Mouse (Mus musculus) urinary bladder, adult 18-20 months (tissue): Measurements from ENCODE around the gene Tmem176b.
"Not testable (repeated sequence)": the region's sequence is repeated elsewhere in the genome, so short reads cannot be mapped to it uniquely, and the experiment has no call there.

ENCODE experiments used
- DNase-seq, 2 experiments: peaks; one replicate each; pipeline ENCODE4 v3.0.0; 2022; ENCODE audit warnings: low spot score in 2 of 2, mixed read lengths in 2 of 2

Tmem176b gene

DNA sequence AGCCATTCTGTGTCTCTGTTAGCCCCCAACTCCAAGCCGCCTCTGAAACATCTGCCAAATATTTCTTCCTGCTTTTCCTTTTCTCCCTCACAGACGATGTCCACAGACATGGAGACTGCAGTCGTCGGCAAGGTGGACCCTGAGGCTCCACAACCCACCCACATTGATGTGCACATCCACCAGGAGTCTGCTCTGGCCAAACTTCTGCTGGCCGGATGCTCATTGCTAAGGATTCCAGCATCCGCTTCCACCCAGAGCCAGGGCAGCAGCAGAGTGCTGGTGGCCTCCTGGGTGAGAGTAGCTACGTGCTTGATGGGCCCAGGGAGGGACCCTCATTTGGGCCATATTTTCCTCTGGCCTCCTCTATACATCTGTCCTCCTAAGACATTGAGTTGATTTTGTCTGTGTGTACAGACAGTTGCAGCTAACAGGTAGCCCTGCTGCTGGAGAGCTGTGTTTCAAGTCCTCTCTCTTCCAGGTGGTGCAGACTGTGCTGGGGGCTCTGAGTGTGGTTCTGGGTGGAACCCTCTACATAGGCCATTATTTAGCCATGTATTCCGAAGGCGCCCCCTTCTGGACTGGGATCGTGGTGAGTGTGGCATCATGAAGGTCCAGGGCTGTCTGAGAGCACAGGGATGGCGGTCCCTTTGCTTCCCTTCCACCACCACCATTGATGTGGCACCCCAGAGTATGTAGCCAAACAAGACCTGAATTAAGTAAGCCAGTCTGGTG, 981 bp upstream of the Tmem176b start:
- DNase-seq = no peak

DNA sequence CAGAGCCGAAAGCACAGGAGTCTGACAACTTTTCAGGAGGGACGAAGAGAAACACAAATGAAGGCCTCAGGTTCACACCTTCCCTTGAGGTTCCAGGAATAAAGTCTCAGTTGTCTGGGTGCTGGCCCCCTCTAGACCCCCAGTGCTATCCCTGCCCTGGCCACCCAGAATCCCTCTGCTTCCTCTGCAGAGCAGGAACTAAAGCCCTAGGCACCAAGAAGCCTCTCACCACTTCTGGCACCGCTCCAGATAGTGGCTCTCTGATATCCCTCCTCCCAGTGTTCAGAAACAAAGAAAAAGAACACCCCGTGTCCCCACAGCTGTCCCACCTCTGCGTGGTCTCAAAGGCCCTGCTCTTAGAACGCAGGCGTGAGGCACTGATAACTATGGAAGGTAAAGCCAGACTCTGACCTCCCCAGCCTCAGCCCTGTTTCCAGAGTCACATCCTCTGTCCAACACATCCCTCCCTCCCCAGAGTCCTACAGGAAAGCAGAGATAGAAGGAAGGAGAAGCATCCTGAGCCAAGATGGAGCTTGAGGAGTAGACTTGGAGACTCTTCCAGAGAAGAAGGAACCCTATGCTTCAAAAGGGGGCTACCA, 826 bp downstream of the Tmem176b start, which contains the start of gene Tmem176a:
Gene Tmem176a, plus strand, starts transcription at position 549 of the 599 bp plus-strand sequence.
- peak in 1 of 2 experiments; percentile 20 for DNase-seq

DNA sequence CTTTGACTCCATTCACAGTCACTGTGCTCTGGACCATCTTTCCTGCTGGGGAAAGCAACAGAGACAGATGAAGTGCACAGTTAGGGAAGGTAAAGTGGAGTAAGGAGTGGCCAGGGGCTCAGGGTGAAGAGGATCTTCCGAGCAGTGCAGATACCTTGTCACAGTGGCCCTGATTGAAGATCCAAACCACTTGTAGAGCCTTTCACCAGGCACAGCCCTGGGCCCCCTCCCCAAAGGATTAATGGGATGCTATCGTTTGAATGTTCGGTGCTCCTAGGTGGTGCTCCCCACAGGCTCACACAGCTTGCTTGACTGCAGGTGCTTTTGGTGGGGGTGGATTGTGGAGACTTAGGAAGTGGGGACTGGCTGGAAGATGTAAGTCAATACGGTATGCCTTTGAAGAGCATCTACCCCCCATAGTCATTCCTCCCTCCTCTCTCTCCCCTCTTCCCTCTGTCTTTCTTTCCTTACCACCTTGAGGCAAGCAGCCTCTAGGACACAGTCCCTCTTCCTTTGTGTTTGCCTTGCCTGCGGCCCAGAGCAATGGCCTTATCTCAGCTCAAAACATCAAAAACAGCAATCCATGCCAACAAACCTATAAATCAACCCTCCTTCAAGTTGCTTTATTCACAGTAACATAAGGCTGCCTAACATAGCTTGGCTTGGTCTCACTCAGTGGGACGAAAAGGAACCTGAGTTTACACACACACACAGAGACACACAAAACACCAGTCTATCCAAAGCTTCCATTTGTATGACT, 2.8 kb downstream of the Tmem176b start:
- no peak for DNase-seq

DNA sequence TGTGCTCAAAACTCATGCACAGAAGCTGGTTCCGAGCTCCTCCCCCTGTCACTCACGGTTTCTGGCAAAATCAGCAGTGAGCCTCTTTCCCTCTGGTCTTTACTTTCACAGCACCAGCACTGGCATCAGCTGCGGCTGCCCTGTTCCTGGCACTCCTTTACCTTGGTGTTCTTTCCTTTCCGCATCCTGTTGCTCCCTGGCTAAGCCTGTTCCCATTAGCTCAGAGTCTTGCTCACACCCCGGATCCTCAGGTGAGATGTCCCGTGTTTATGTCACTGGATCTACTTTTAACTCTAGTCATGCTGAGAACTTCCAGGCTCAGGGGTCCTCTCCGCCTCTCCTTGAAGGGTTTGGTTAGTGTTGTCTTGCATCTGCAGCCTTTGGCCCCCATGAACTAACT, 3.8 kb downstream of the Tmem176b start:
- no peak for DNase-seq

DNA sequence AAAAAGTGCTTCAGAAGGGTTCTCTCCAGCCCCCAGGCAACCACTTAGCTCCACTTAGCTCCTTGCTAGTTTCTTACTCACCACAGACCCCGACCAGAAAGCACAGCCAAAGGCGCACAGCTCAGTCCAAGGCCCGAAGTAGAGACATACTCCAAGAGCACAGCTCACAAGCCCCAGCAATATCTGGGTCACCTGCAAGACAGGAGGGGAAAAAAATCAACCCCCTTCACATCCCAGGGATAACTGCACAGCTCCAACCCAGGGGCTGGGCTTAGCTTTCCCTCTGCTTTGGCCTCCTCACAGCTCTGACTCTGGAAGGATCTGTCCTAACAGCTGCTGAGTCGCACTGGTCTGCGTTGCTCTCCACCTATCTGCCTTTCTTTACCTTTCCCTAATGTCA, 5.2 kb downstream of the Tmem176b start:
- DNase-seq = no peak

DNA sequence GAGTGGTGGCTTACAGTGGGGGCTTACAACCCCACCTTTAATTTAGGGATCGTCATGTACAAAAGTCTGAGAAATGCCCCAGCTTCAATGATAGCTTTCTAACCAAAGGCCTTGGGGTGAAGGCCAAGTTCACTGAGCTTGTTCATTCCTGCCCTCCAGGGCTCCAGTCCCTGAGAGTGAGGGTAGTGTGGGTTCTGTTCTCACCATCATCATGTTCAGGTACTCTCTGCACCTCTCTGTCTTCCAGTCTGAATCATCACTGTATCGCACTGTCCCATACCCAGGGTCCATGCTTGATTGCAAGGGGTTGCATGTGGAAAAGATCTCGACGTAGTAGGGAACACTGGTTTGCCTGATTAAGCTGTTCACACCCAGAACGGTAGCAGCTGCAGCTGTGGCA, 6.1 kb downstream of the Tmem176b start:
- no peak for DNase-seq

DNA sequence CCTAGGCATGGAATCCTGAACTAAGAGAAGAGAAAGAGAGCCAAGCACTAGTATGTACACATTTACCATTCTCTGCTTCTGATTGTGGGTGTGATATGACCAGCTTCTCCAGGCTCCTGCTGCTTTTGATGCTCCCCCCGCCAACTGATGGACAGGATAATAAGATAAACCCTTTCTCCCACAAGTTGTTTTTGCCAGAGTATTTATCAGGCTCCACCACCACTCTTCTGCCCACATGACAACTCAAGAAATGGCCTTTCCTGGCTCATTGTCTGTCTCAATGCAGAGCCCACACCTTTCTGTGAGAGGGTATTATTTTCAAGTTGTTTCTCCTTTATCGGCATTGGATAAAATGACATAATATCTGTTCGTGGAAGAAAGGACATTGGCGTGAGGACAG, 7.8 kb downstream of the Tmem176b start:
- DNase-seq = no peak

DNA sequence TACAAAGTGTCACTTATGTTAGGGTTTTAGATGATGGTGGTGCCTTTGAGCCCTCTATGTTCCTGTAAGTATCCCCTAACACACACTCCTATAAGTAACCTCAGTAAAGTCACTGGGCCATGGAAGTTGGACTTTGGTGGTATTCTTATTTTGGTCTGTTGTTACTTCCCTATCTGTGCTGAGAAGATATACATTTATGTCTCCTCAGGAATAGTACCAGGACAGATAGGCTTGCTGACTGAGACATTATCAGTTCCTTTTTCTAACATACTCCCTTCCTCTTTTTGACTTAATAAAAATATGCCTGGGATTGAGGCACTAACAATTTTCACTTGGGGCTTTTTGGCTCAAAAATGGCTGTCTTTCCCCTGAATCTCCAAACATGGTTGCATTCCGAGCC, 8.9 kb downstream of the Tmem176b start:
- DNase-seq = no peak

DNA sequence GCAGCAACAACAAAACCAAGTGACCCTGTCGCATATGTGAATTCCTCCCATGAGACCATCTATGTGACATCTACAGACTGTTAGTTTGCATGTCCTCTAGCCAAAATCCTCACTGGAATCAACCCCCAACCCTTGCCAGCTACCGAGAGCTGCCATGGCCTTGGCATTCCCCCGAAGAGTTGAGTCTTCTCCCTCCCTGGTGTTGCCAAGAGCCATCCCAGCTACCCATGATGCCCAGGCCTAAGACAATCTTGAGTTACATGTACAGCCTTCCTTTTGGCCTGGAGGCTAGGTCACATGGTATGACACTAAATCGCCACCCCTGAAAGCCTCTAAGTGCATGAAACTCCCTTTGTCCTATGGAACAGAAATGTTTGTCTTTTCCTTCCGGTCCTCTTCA, 10.2 kb downstream of the Tmem176b start:
- no peak for DNase-seq

DNA sequence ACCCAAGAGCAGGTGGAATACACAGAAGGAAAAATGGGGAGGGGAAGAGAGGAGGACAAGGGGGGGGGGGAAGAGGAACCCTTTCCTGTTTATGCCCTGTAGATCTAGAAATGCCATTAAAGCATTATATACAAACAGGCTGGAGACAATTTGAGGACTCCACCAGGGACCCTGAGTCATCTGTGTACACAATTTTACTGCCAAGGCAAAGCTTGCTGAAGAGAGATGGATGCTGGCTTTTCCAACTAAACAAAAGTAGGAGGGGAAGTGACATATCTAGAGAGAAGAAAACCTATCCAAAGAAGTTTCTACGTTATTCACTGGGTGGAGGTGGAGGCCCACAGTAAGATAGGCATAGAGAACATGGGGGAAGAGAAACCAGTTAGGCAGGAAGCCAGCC, 11.1 kb downstream of the Tmem176b start:
- no peak for DNase-seq

DNA sequence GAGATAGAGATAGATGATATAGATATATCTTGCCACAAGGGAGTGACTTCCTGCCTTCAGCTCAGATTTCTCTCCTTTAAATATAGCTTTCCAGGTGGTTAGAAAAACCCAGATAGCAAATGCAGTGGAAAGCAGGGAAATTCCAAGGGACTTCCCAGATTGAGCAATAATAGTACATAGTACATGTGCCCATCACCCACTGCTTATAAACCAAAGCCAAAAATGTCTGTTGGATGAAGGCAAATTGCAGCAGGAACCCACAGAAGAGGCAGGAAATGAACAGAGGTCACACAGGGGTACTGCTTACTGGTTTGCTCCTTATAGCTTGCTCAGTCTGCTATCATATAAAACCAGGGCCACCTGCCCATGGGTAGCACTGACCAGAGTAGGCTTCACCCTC, 11.6 kb downstream of the Tmem176b start:
- DNase-seq = no peak

DNA sequence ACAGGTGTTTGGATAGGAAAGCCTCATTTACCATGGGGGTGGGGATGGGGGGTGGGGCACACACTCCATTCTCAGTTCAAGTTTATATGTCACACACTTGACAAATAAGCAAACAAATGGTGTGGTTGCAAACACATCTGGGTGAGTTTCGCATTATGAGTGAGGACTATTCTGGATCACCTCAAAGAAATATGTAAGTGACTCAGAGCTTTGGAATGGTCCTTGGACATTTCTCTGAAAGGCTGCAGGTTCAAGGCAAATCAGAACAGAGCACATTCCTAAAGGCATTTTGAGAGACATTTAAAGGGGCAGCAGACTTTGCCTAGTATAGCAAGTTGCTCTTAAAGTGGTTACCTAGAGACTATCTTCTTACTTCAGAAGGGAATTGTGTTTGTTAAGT, 12.3 kb downstream of the Tmem176b start:
- no peak for DNase-seq

DNA sequence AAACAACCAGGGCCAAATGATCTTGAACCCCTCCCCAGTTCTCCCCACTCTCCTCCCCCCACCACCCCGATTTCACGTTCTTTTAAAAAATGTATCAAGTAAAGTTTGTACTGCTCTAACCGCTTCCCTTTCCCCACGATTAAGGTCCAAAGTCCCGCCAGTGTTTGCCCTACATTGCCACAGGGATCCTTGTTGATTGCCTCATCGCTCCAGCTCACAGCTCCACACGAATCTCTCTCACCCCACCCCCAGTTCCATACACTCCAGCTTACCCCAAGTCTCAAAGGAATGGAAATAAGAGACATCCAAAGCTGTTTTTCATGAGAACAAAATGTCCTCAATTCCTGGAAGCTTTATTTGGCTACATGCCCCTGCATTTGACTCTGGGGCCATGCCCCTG, 16.3 kb downstream of the Tmem176b start:
- DNase-seq = no peak

DNA sequence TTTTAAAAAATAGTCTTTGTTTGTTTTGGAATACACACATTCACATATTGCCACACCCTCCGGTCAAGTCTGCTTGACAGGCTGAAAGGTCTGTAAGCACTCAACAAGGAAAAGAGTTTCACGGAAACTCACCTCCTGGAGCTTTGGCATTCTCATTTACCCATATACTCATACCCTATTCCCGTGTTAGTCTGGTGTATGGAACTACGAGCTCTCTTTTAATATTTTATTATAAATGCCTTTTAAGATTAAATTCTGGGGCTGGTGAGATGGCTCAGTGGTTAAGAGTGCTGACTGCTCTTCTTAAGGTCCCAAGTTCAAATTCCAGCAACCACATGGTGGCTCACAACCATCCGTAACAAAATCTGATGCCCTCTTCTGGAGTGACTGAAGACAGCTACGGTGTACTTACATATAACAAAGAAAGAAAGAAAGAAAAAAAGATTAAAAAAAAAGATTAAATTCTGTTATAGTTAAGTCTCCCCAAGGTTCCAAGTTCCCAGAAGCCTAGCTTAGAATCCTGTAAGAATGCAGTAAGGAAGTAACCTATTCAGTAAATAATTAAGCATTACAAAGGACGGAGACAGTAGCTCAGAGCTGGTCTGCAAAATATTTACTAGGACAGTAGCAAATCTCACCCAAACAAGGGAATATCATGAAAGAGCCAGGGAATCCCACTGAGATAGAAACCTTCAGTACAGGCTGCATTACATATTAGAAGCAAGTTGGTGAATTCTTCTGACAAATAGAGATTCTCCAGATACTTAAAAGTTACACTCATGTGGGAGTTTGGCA, 19.1 kb downstream of the Tmem176b start:
- DNase-seq = not testable (repeated sequence)

DNA sequence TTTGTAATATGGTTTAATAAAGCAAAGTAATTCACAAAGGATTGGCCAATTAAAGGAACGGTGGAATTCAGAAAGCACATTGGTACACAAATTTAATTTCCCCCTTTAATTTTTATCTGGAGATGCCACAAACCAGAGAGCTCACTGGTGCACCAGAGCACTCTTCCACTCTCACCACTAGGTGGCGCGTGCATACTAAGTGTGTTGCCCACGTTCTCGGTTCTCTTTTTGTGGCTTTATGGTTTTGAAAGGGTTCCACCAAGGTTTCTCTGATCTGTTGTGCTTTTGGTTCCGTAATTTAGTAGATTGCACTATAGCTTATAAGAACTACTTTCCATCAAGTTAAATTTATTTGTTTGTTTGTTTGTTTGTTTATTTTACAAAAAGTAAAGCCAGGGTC, 23.5 kb downstream of the Tmem176b start:
- peak; percentile 26 to 49 for DNase-seq

DNA sequence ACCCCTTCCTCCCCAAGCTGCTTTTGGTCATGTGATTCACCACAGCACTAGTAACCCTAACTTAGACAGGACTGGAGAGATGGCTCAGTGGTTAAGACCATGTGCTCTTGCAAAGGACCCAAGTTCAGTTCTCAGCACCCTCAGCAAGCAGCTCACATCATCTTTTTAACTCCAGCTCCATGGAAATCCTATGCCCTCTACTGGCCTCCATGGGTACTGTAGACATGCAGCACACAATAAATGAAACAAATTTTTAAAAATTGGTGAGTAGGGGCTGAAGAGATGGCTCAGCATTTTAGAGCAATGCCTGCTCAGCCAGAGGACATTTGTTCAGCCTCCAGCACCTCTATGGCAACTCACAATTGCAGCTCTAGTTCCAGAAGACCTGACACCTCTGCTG, 26.3 kb downstream of the Tmem176b start:
- no peak for DNase-seq

DNA sequence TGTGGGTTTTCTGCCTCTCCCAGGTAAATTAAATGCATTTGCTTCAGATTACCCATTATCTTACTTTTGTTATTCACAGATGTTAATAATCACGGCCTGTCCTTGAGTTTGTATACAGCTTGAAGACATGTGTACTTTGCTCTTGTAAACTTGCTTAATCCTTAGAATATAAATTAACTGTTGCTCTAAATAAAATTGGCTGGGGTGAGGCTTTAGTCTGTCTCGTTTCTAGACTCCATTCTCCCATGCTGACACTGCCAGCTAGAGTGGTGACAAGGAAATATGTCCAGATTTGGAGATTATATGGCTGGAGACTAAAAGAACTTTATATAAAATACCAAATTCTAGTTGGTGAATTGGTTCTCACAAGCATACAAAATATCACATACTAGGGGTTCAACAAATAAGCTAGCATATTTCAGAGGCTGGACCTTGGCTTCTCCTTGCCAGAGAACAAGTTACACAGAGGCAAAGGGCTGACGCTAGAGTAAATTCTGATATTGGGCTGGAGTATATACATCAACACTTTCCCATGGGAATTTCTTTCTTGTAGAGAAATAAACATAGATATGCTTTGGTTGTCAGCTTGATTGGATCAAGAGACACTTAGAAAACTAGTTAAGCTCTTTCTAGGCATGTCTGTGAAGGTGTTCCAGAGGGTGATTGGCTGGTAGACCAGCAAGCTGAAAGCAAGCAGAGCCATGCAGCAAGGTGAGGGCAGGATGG, 31.6 kb downstream of the Tmem176b start:
- DNase-seq = no peak

DNA sequence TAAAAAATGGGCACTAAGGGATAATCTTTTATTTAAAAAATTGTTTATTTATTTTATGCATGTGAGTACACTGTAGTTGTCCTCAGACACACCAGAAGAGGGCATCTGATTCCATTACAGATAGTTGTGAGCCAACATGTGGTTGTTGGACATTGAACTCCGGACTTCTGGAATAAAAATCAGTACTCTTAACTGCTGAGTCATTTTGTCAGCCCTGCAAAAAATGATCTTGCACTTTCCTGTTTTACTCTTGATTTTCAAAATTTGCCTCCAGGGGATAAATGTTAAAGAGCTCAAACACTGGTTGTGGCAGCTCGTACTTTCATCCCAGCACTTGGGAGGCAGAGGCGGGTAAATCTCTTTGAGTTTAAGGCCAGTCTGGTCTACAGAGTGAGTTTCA, 34.5 kb downstream of the Tmem176b start:
- no peak for DNase-seq

DNA sequence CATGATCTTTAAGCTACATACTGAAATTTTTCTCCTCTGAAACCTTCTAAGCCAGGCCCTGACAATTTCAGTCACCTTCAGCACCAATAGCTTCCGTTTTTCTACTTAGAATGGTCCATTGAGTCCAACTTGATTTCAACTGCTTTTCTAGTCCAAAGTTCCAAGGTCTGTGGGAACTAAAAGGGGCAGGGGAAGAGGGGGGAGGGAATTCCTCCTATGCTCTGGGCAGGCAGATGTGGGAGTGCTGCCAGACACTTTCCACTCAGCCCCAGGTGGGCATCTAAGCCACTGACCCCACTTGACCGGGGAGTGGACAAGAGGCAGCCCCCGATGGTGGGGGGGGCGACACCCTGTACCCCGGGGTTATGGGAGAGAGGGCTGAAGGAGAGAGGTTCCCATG, 37.0 kb downstream of the Tmem176b start:
- no peak for DNase-seq

DNA sequence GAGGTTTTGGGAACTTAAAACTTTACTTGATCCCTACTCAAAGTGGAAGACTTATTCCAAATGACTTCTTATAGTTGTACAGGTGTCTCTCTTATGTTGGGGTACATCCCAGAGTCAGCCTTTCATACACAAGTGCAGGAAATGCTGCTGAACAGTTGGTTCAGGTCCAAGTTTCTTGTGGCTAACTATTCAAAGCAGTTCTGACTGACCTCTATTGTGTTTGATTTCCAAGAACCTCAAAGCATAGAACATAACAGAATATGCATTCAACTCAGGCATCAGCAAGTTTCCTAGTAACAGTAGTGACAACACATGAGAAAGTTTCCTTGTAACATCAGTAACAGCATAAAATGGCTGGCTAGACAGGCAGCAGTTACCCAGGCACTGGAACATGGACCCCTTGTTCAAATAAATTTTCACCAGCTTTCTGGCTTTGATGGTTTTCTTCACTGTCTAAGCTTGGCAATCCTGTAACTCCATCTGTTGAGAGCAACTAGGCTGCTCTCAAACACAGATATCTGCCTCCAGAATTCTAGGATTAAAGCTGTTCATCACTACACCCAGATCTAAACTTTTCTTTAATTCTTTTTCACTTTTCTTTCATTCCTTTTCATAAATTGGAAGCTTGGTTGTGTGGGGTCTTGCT, 37.8 kb downstream of the Tmem176b start:
- DNase-seq = no peak

DNA sequence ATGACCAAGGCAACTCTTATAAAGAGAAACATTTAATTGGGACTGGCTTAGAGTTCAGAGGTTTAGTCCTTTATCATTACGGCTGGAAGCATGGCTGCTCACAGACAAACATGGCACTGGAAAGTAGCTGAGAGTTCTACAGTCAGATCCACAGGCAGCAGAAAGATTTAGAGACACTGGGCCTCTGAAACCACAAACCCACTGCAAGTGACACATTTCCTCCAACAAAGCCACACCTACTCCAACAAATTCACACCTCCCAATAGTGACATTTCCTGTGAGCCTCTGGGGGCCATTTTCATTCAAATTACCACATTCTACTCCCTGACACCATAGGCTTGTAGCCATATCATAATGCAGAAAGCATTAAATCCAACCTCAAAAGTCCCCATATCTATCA, 39.4 kb downstream of the Tmem176b start:
- DNase-seq = no peak
